Mouse (Mus musculus) gastrocnemius, postnatal 25 days (tissue): ENCODE results near the gene 2210016F16Rik. TPM values are rescaled to one million over a fixed set of nuclear protein-coding genes. Genes with fewer than 3 reads are reported as not detected.
A peak's percentile ranks its signal among the peaks of the same experiment; 100 is the strongest.
"Not testable (repeated sequence)": the region's sequence is repeated elsewhere in the genome, so short reads cannot be mapped to it uniquely, and the experiment has no call there.

Source experiments
- DNase-seq: peaks from one replicate; pipeline ENCODE4 v3.0.0; 2022
- long read RNA-seq, 2 experiments: library from polyadenylated mRNA; stranded (forward); transcript quantifications; one replicate each; pipeline ENCODE4 v2.0.0; 2021
- total RNA-seq, 2 experiments: library from RNA; stranded (reverse); gene quantifications; 1 replicate in 1 of 2; 2 replicates in 1 of 2; pipeline ENCODE4 v1.2.3; 2021

Gene 2210016F16Rik
- total RNA-seq = 1 to 10 TPM; 7.0 to 7.2 TPM
- long read RNA-seq, experiment 1, transcript 2210016F16Rik-201 (4 exons, 3,051 nt) = major isoform, 21 of 37 reads
- long read RNA-seq, experiment 1, partial matches to known transcripts = 1 of 37 reads
- long read RNA-seq, experiment 1, other reads (novel, unspliced or antisense) = 15 of 37 reads
- long read RNA-seq, experiment 2, transcript 2210016F16Rik-201 (4 exons, 3,051 nt) = major isoform, 25 of 42 reads
- long read RNA-seq, experiment 2, partial matches to known transcripts = 1 of 42 reads
- long read RNA-seq, experiment 2, other reads (novel, unspliced or antisense) = 16 of 42 reads

DNA sequence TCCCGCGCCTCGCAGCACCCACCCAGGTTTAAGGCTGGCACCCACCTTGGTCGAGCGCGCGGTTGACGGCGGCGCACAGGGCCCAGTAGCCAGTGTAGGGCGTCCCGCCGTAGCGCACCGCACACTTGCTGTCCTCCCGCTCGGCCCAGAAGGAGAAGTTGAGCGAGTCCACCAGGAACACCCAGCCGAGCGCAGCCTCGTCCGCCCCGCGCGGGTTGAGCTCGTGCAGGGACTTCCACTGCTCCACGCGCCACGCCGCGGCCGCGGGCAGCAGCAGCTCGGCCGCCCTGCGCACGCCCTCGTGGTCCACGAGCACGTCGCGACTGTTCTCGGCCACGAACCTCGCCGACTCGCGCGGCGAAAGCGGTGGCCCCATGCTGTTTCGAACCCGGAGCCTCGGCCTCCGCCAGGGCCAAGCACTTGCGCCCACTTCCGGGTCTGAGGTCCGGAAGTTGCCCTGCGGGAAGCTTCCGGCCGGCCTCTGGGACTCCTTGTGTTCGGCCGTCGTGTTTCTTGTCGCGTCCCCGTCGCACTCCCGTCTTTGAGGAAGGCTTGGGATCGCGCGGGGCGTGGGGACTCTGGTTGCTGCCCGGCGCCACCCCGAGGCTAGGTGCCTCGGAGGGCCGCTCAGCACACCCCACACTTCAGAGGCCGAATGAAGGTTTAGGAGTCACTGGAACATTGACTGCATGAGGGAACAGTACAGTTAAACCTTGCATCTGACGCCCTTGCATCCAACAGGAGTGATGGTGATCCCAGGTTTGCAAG lies at the start of gene 2210016F16Rik:
Gene 2210016F16Rik, minus strand, starts transcription at position 447 of the 768 bp plus-strand sequence.
- peak; percentile 60 for DNase-seq

DNA sequence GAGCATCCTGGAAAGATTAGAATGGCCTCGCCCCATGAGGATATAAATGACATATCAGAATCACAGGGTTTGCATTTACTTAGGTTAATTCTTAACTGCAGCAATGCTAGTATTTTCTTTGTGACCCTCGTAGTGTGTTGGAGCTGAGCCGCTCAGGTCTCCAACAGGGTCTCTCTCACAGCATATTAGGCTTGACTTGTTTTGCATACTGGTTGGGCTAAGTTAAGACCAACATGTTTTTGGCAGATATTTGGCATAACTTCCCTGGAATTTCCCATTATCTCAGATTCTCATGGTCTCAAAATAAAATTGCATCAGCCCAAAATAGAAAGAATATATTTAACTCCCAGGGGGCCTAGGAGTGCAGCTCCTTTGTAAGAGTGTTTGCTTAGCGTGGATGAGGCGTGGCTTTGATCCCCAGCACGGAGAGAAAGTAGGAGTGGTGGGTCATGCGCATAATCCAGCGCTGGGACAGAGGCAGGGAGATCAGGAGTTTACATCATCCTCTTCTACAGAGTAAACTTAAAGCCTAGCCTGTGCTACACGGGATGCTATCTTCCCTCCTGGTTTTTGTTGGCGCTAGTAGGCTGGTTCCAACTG lies 38.1 kb upstream of the 2210016F16Rik start:
- no peak for DNase-seq

DNA sequence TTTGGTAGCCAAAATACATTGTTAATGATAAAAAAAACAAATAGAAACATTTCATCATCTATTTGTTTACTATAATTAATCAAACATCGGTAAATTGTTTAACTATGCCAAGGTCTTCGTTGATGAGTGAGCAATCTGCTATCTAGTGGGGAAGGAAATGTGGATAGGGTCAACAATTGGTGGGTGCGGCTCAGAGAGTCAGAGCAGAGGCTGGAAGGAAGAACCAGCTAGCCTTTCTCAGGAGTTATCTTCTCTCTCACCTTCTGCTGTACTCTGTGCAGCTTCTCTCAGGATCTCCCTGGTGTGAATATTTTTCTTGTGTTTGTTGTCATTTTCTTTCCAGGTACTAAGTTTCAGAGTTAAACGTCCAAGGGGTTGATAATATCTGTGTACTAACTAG lies 37.2 kb upstream of the 2210016F16Rik start:
- no peak for DNase-seq

DNA sequence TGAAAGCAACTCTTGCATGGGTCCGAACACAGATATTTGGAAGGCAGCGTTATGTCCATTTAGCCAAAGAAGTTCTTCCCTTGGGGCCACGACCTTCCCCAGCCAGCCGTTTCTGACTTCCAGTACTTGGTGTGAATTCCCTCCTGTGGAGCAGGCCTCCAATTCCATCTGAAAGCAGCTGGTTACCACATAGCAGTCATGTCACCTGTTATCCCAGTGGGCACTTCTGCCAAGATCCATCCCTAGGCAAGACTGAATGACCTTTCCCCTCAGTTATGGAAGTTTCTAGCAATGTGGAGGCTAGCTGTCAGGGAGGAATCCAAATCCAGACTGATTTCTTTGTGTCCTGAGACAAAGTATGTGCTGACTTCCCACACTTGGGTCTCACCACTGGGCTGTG lies 36.0 kb upstream of the 2210016F16Rik start:
- DNase-seq = no peak

DNA sequence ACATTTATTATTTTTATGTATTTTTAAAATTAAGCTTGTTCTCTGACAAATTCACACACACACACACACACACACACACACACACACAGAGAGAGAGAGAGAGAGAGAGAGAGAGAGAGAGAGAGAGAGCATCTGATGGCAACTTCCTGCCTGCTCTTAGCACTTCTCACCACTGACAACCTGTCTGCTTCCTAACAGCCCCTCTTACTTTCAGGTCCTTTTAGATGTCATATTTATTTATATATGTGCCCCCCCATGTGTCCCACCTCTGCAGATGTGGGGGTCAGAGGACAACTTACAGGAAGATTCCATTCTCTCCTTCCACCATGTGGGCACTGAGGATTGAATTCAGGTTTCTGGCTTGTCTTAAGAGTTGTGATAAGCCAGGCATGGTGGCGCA lies 34.2 kb upstream of the 2210016F16Rik start:
- DNase-seq = no peak

DNA sequence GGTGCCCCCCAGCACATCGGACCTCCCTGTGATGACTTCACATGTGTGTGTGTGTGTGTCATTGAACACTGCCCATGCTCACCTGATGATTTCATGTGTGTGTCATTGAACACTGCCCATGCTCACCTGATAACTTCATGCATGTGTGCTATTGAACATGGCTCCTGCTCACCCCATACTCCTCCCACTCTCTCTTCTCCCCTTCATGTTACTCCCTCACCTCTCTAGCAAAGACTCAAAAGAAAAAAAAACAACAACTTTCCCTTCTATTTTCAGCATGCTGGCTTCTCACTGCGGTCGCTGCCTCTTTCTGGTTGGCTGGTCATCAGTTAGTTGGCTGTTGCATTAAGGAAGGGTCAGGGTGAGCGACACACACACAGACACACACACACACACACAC lies 33.6 kb upstream of the 2210016F16Rik start:
- no peak for DNase-seq

DNA sequence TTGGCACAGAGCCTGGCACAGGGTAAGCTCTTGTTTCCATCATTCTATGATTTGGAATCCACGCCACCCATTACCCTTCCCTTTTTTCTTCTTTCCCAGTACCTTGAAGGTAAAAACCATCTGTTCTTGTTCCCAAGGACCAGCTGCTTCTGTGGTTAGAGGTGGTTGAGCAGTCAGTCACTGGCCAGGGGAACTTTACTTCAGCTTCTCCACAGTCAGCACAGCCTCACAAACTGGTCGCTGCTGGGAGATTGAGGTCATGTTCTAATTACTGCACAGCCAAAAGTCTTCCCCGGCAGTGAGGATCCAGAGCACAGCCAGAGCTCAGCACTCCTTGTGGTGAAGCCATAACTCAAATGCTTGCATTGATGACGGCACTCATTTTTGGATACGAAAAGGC lies 30.8 kb upstream of the 2210016F16Rik start:
- peak; percentile 25 for DNase-seq

DNA sequence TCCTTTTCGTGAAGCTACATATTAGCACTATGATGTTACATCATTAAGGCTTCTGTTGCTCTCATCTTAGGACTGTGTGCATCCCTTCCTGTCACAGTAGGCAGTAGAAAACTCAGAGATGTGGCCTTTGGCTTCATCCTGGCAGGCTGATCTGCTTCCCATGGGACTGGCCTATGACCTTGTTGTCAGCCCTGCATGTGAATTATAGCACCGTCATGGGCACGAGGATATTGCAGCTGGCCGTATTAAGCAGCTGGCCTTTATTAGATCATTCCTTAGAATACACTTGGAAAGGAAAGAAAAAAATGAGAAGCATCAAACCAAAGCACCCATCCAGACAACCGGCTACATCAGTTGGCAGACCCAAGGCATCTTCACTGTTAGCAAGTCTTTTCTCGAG lies 30.3 kb upstream of the 2210016F16Rik start:
- no peak for DNase-seq

DNA sequence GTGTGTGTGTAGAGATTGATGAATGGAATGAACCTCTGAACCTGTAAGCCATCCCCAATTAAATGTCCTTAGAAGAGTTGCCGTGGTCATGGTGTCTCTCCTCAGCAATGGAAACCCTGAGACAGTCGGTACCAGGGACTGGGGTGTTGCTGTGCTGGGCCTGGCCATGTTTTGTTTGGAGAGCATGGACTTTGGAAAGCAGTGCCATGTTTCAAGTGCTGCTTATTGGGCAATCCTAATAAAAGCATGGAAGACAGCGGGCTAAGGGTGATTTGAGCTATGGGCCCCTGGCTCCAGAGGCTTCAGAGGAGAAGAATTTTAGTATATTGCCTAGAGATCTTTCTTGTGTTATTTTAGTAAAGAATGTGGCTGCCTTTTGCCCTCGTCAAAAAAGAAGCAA lies 26.0 kb upstream of the 2210016F16Rik start:
- DNase-seq = no peak

DNA sequence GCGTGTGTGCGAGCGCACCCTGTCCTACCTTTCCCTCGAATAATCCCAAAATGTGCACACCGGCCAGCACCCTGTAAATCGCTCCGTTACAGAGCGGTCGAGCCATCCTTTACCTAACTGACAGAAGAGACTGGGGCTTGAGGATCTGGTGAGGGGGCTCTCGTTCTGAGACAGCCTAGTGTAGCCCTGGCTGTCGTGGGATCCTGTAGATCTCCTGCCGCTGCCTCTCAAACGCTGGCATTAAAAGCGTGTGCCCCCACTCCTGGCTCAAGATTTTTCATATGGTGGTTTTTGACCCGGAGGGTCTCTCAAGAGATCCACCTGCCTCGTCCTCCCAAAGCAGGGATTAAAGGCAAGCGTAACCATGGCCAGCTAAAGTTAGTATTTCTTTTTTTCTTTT lies 18.2 kb upstream of the 2210016F16Rik start, which contains the start of gene Hnrnpk:
Gene Hnrnpk, minus strand, starts transcription at position 101 of the 400 bp plus-strand sequence.
- DNase-seq = not testable (repeated sequence)

DNA sequence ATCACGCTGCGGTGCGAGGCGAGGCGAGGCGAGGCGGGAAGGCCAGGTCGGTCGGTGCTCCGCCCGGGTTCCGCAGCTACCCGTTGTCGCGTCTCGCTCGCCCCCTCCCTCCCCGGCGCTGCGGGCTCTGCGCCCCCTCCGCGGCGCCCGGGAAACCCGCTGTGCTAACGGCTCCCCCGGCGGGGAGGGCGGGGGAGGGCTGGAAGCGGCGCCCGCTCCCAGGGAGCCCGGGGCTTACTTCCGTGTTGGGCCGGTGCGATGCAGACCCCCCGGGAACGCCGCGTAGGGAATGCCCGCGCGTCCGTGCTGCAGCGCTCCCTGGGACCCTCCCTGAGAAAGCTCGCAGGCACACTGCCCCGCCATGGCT lies 17.7 kb upstream of the 2210016F16Rik start:
- no peak for DNase-seq

DNA sequence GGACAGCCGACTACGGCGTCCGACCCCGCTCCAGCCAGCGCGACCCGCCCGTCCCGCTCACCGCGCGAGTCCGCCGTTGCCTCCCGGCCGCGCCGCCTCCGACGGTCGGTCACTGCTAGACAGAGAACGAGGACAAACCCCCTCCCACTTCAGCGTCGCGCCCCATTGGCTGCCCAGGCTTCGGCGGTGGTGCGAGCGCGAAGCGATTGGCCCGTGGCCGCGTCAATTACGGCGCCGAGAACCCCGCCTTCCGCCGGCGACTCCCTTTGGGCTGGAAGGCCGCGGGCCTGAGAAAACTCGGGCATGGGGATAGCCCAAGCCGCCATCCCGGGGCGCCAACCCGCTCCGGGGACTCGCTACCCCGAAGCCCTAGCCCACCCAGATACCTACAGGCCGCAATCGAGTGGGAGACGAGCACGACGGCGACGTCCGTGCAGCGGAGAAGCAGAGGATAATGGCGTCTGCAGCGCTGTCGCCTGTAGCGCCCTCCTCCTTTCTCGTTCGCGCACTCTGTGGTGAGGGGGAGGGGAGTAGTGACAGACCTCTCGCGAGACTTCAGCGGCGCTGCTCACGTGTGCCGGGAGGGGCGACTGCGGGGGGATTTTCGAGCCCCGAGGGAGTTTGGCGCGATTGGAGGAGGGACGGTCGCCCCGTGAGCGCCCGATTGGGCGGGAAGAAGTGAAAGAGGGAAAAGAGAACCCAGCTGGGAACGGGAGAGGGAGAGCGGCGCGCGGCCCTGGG lies 17.1 kb upstream of the 2210016F16Rik start, which contains the start of gene Rmi1:
Gene Rmi1, plus strand, starts transcription at position 246 of the 741 bp plus-strand sequence.
- peak; percentile 98 for DNase-seq

DNA sequence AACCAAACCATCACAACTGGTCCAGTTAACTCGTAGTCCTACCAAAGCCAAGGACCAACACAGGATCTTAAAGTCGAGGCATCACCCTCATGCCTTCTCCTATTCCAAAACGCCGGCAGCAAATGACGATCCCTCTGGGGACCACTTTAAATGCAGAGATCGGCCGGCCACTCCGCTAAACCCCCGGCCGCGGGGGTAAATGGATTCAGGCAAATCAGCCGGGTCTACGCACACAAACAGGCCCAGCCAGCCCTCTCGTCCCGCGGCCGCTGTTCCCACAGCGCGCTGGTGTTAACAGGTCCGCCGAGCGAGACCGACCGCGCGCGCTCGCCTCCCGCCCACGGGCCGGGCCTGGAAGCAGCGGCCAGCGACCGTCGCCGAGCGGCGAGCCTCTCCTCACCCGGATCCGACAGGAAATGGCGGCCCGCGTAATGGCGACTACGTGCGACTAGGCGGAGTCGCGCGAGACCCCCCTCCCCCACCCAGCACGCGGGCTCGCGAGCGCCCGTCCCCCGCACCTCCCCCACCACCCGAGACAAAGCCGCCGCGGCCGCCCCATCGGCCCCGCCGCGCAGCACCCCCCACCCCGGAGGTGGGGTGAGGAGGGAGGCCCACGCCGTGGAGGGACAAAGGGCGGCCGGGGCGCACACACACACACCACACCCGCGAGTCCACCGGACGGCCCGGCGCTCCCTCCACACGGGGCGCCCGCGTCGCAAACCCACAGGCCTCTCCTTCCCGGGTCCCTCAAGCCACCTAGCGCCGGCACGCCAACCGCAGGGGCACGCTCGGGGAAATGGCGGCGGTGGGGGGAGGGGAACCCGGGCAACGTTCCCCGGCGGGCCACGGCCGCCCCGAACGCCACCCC lies 16.3 kb upstream of the 2210016F16Rik start:
- DNase-seq = peak; percentile 74

DNA sequence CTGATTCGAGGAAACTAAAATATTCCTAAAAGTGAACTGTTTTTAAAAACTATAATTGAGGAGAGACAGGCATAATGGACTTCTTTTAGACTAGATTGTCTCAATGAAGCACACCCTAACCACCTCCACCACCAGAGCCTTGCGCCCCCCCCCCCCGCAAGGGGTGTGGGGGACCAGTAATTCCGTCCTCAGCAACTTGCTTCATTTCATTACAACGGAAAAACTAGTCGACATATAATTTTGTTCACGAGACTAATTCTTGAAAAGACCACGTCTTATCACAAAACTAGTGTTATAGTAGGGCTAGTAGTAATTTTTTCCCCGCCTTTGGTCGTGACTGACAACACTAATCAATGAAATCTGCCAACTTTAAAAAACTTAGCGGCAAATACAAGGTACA lies 15.6 kb upstream of the 2210016F16Rik start:
- no peak for DNase-seq

DNA sequence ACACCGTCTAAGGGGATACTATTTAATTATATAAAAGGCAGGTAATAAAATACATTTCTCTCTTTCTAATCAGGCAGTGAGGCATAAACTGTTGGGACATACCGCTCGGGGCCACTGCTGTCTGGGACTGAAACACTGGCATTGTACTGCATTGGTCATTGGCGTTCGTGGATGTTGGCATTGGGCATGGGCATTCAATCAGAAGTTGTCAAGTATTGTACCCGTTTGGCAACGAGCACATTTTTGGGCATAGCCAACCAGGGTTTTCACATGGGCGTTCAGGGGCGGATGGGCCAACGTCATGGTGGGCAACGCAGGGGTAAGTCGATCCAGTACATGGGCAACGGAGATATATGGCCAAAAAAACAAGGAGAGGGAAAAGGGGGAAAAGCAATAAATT lies 12.6 kb upstream of the 2210016F16Rik start:
- no peak for DNase-seq

DNA sequence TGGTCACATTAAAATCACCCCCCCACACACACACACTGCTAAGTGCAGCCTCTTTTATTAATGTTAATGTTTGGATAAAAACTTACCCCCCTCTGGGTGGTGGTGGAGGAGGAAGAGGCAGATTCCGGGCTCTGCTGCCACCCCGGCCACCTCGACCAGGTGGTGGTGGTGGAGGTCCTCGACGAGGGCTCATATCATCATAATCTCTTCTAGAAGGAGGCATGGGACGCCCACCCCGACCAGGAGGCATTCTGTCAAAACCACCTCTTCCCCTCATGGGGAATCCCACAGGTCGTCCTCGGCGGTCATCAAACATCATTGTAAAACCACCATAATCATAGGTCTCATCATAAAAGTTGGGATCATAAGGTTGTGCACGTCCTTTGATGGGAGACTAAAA lies 9.4 kb upstream of the 2210016F16Rik start:
- DNase-seq = not testable (repeated sequence)

DNA sequence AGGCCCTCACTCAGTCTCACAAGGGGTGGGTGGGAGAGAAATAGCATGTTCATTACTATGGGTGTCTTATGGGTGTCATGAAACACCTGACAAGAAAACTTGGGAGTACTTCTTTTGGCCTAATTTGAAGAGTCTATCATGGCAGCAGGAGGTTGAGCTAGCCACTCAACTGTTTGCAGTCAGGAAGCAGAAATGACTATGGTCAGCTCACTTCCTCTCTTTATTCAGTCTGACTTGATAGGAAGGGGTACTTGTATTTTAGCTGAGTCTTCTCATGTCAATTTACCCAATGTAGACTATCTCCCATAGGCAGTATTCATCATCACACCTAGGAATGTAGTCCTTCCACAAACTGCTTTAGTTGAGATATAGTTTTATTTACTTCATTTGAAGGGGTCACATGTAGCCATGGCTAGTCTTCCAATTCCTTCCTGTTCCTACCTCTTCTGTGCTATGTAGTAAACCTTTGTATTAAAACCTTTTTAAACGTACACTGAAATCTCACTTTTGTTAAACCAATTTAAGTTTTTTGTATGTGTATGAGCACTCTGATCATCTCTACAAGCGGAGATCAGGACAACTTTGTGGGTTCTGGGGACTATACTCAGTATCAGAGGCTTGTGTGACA lies 4.4 kb upstream of the 2210016F16Rik start:
- DNase-seq = no peak

DNA sequence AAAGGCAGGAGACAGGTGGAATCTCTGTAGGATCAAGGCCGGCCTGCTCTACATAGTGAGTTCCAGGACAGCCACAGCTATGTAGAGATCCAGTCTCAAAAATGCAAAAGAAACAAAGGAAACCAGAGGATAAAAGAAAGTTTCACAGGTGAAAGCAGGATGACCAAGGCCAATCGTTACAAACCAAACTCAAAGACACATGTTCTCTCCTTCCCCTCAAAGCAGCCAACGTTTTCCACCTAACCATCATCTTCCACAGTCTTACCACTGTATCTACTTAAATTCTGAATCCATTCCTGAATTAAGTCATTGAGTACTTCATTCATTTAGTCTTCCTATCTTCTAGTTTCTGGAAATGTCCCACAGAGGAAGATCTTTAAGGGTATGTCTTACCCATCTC lies 3.4 kb upstream of the 2210016F16Rik start:
- no peak for DNase-seq

DNA sequence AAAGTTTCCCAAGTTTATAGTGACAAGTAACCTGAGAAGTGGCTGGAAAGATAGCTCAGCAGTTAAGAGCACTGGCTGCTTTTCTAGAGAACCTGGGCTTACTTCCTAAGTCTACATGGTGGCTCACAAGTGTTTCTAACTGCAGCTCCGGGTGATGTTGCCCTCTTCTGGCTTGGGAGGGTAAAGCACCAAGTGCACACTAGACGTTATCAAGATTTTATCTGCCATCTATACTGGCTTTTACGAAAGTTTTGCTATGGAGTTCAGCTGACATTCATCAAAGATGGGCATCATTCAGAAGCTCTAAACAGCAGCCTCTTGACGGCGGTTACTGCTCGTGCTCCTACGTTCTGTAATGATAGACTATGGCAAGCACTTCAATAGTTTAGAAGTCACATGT lies 2.9 kb upstream of the 2210016F16Rik start:
- DNase-seq = peak; percentile 50

DNA sequence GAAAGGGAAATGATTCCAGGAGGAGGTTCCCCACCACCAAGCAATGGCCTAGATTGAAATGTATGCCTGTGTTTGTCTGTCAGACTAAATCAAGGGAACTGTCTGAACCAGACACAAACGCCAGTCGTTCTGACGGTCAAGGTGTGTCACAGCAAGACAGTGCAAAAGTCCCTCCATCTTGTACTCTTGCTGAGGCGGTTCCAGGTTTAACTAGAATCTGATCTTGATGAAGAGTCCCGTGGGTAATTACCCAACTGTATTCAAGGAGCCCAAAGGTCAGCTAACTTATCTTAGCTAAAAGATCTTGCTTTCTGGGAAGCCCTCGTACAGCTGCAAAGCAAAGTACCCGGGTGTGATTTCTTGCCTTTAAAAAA lies 509 bp upstream of the 2210016F16Rik start:
- no peak for DNase-seq

DNA sequence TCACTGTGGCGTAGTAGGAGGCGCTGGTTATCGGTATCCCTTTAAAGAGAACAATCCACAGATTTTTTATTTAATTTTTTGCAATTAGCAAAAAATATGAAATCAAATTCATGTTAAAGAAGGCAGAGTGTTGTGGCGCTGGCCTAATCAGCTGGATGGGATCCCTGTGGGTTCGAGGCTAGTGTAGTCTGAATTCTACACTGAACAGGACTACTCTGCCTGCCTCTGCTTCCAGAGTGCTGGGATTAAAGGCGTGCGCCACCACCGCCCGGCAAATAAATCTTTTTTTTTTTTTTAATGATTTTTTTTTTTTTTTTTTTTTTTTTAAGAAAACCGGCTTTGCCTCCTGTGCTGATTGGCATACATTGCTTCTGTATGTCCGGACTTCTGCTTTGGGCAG lies 654 bp downstream of the 2210016F16Rik start:
- DNase-seq = no peak
